Mouse (Mus musculus) activated CD4-positive, CD25-positive, alpha-beta regulatory T cell (primary cell): ENCODE data around the gene Dock8. TPM values are rescaled to one million over a fixed set of nuclear protein-coding genes. Genes with fewer than 3 reads are reported as not detected.

Experiments used
- polyA plus RNA-seq, 2 experiments: library from polyadenylated mRNA; unstranded; fragments of 100-300 nt; shearing (Covaris generic); gene quantifications; one replicate each; pipeline ENCODE4 v1.2.1; 2017

Dock8 gene
- 100 to 1,000 TPM; 124 to 162 TPM for polyA plus RNA-seq

GRCm38 (mm10) chr19:24999201-24999886 lies at the start of gene Dock8:
Dock8 (plus strand) TSS chr19:24999534.

GRCm38 (mm10) chr19:24961172-24961962 lies 38.0 kb upstream of the Dock8 start, which contains the start of gene Cbwd1:
Cbwd1 (minus strand) TSS chr19:24961610.

GRCm38 (mm10) chr19:25236596-25237491 lies 237.5 kb downstream of the Dock8 start, which contains the start of gene Kank1:
Kank1 (plus strand) TSS chr19:25236975.

Other genes starting within 250 kb of the Dock8 start
- gene Pgm5, start 137.7 kb upstream of the Dock8 start, polyA plus RNA-seq: under 1 TPM in 1 of 2 experiments, not detected in 1; 0.31 TPM
- gene Gm10053, start 123.8 kb upstream of the Dock8 start, polyA plus RNA-seq: 100 to 1,000 TPM; 186 to 198 TPM
- gene Foxd4, start 98.3 kb upstream of the Dock8 start, polyA plus RNA-seq: not detected
- gene Cbwd1, start 37.9 kb upstream of the Dock8 start, polyA plus RNA-seq: 10 to 100 TPM; 10.4 to 10.8 TPM
- under 1 TPM in 1 of 2 experiments, not detected in 1; 0.42 TPM for gene Kank1, start 237.4 kb downstream of the Dock8 start, polyA plus RNA-seq